Mouse (Mus musculus): ENCODE results near the gene Pigc.

DNA sequence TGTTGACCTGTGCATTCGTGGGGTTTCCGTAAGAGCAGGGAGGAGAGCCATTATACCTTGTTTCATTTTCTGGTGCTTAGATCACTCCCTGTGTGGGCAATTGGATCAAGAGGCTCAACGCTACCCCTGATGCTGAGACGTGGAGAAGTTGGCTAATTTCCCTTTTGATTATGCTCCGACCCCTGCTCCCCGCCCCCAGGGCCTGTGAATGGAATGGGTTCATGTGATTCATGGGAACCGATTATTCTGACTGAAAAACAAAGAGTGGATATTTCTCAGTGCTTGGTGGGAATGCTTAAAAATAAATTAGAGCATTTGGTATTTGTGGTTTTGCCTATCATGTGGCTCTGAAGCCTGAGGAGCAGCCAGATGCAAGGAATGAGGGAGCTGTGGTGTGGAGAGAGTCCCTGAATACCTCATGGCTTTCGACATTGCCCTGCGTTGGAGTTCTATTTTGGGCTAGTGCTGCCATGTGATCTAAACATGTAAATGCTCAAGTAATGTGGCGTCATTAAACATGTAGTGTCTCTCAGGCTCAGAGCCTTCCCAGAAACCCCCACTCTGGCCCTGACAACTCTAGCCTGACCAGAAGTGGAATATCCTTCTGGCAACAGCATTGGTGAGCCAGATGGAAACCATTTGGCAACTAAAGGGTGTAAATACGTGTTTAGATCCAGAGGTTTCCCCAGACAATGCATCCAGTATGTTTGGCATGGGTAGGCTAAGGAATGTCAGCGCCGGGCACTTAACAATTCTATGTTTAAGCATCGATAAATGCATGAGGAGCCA lies 34.9 kb downstream of the Pigc start:
- no peak for TF ChIP-seq CTCF (IDR thresholded peaks at IDR 0.05; ENCODE audit: low read depth)
- TF ChIP-seq EP300 (IDR thresholded peaks at IDR 0.05; ENCODE audit: low read depth), result no peak
